Mouse (Mus musculus): ENCODE results near the gene Aurkaip1.

GRCm38 (mm10) chr4:155803340-155804041 lies 27.6 kb upstream of the Aurkaip1 start:
- TF ChIP-seq POLR2A (IDR thresholded peaks at IDR 0.05; ENCODE audit: low read depth, low read length) (peak; percentile 68), CTCF (IDR thresholded peaks at IDR 0.05; ENCODE audit: extremely low read depth, insufficient read length, insufficient replicate concordance, low read depth, low read length) (0 out of 2 replicates have a peak, but pooled peaks have one; percentile 8)
